Mouse (Mus musculus) thymus, adult 2 months (tissue): ENCODE measurements around the gene Egln3.

ENCODE experiments used
- CTCF ChIP-seq: fragments of 200-500 bp; IDR thresholded peaks from 2 replicates; pipeline ENCODE4 v1.5.1; 2012; ENCODE audit warnings: mild to moderate bottlenecking, control low read depth, low read length, moderate library complexity, borderline replicate concordance; ENCODE audit not compliant: control insufficient read depth, poor library complexity, insufficient read depth; ENCODE audit errors: extremely low read depth
- POLR2A ChIP-seq: fragments of 200-500 bp; IDR thresholded peaks from 2 replicates; pipeline ENCODE4 v1.6.1; 2012; ENCODE audit warnings: mild to moderate bottlenecking, low read length, control low read depth, moderate library complexity; ENCODE audit not compliant: control insufficient read depth, poor library complexity, insufficient read depth; ENCODE audit errors: extremely low read depth

GRCm38 (mm10) chr12:54164040-54164723 is 39.5 kb downstream of the Egln3 start:
- TF ChIP-seq POLR2A (no peak), CTCF (no peak)
